Mouse (Mus musculus) kidney, embryonic 16.5 days (tissue): ENCODE results near the gene Olfr243. TPM values are rescaled to one million over a fixed set of nuclear protein-coding genes. Genes with fewer than 3 reads are reported as not detected.
"Not testable (repeated sequence)": the region's sequence is repeated elsewhere in the genome, so short reads cannot be mapped to it uniquely, and the experiment has no call there.

Source experiments
- ATAC-seq: fragments of 200-750 bp; cut with Nextera tagmentation; 2 replicates; pipeline ENCODE4 v1.8.0; 2017; ENCODE audit warnings: moderate TSS enrichment; ENCODE audit not compliant: low FRiP score, low TSS enrichment
- H3K27ac ChIP-seq: fragments of 300-500 bp; sonication (generic); 2 replicates; pipeline ENCODE4 v1.5.1; 2014; ENCODE audit warnings: low read length
- H3K27me3 ChIP-seq: fragments of 300-500 bp; sonication (generic); 2 replicates; pipeline ENCODE4 v1.6.1; 2014; ENCODE audit warnings: low read length, control low read depth, mixed read lengths; ENCODE audit not compliant: insufficient read depth
- H3K36me3 ChIP-seq: fragments of 300-500 bp; sonication (generic); 2 replicates; pipeline ENCODE4 v1.6.1; 2014; ENCODE audit warnings: low read length, control low read depth, mixed read lengths; ENCODE audit not compliant: insufficient read depth
- H3K4me1 ChIP-seq: fragments of 300-500 bp; sonication (generic); 2 replicates; pipeline ENCODE4 v1.6.1; 2014; ENCODE audit warnings: low read length, control low read depth, mixed read lengths; ENCODE audit not compliant: insufficient read depth
- H3K4me2 ChIP-seq: fragments of 300-500 bp; sonication (generic); replicated peaks from 2 replicates; pipeline ENCODE4 v1.6.1; 2014; ENCODE audit warnings: low read depth, low read length
- H3K4me3 ChIP-seq: fragments of 300-500 bp; sonication (generic); 2 replicates; pipeline ENCODE4 v1.5.1; 2014; ENCODE audit warnings: mild to moderate bottlenecking, low read length
- H3K9ac ChIP-seq: fragments of 300-500 bp; sonication (generic); replicated peaks from 2 replicates; pipeline ENCODE4 v1.6.1; 2014; ENCODE audit warnings: low read length
- H3K9me3 ChIP-seq: fragments of 300-500 bp; sonication (generic); 2 replicates; pipeline ENCODE4 v1.6.1; 2016; ENCODE audit warnings: low read length, control low read depth
- WGBS: fragments of 180-500 bp; shearing (Covaris S2); extraction: QIAGEN DNeasy Blood & Tissue Kit; methylation state at CpG from one replicate; pipeline ENCODE4 v1.1.7; 2014; 5-methylcytosine and 5-hydroxymethylcytosine counted together
- polyA plus RNA-seq: library from polyadenylated mRNA; unstranded; fragments of >200 nt; fragmentation: Nextera tagmentation; extraction: Ambion mirVana; gene quantifications from 2 replicates; pipeline ENCODE4 v1.2.1, GENCODE M21; 2015

Olfr243 gene
- not detected in 2 replicates for polyA plus RNA-seq

- Histone ChIP-seq H3K4me2 (no peak within 1 kb of the TSS), H3K9me3 (no peaks in the 10 kb centered on the region), H3K27me3 (no peaks in the 10 kb centered on the region), H3K27ac (no peak within 1 kb of the TSS), H3K4me1 (no peaks in the 10 kb centered on the region), H3K36me3 (no peaks in the 10 kb centered on the region), H3K4me3 (no peak within 1 kb of the TSS), H3K9ac (no peak within 1 kb of the TSS)
- ATAC-seq: no peak
Observed at GRCm38 (mm10) chr7:103714371-103714770, at the start of gene Olfr243. Gene Olfr243 (plus strand): TSS chr7:103714671.

- no peak within 1 kb of the TSS for H3K9ac ChIP-seq
Observed at GRCm38 (mm10) chr7:103671091-103671490, 43.4 kb upstream of the Olfr243 start, which contains the start of gene Olfr624. Gene Olfr624 (minus strand): TSS chr7:103671191.

GRCm38 (mm10) chr7:103682420-103682819 lies 32.1 kb upstream of the Olfr243 start, which contains the start of gene Olfr625-ps1:
Gene Olfr625-ps1 (plus strand): TSS chr7:103682720.
- Histone ChIP-seq H3K4me2 (no peak within 1 kb of the TSS), H3K9ac (no peak within 1 kb of the TSS), H3K27ac (no peak within 1 kb of the TSS), H3K4me1 (no peaks in the 10 kb centered on the region), H3K36me3 (no peaks in the 10 kb centered on the region), H3K27me3 (no peaks in the 10 kb centered on the region), H3K9me3 (no peaks in the 10 kb centered on the region), H3K4me3 (no peak within 1 kb of the TSS)
- ATAC-seq: no peak

More at GRCm38 (mm10) chr7:103671091-103671490, 43.4 kb upstream of the Olfr243 start, which contains the start of gene Olfr624:
- Histone ChIP-seq H3K27me3 (no peaks in the 10 kb centered on the region), H3K4me2 (no peak within 1 kb of the TSS), H3K4me3 (no peak within 1 kb of the TSS), H3K9me3 (no peaks in the 10 kb centered on the region), H3K27ac (no peak within 1 kb of the TSS), H3K4me1 (no peaks in the 10 kb centered on the region), H3K36me3 (no peaks in the 10 kb centered on the region)
- WGBS: 84% methylated on average over 2 of the region's 2 CpGs
- no peak for ATAC-seq

GRCm38 (mm10) chr7:103699469-103699868 lies 15.0 kb upstream of the Olfr243 start:
- H3K4me2 ChIP-seq: no peak overlapping the region
- no peak overlapping the region for H3K27ac ChIP-seq
- H3K36me3 ChIP-seq: no peaks in the 10 kb centered on the region
- no peak overlapping the region for H3K4me3 ChIP-seq
- no peak for ATAC-seq
- no peak overlapping the region for H3K9ac ChIP-seq
- 89% methylated on average over 4 of the region's 4 CpGs for WGBS
- H3K4me1 ChIP-seq: no peaks in the 10 kb centered on the region
- H3K27me3 ChIP-seq: no peaks in the 10 kb centered on the region
- H3K9me3 ChIP-seq: no peaks in the 10 kb centered on the region

- H3K27ac ChIP-seq: no peak overlapping the region
- H3K27me3 ChIP-seq: no peaks in the 10 kb centered on the region
- H3K4me1 ChIP-seq: no peaks in the 10 kb centered on the region
- no peak overlapping the region for H3K9ac ChIP-seq
- WGBS: 20% methylated on average over 2 of the region's 2 CpGs
- no peaks in the 10 kb centered on the region for H3K36me3 ChIP-seq
- H3K9me3 ChIP-seq: no peaks in the 10 kb centered on the region
- H3K4me3 ChIP-seq: no peak overlapping the region
- H3K4me2 ChIP-seq: no peak overlapping the region
- no peak for ATAC-seq
Observed at GRCm38 (mm10) chr7:103712024-103712423, 2.4 kb upstream of the Olfr243 start.

GRCm38 (mm10) chr7:103716398-103716797 lies 1.9 kb downstream of the Olfr243 start:
- not testable (repeated sequence) for H3K4me1 ChIP-seq, H3K9ac ChIP-seq, H3K4me3 ChIP-seq, H3K27me3 ChIP-seq, H3K9me3 ChIP-seq, H3K4me2 ChIP-seq, ATAC-seq, H3K27ac ChIP-seq, H3K36me3 ChIP-seq
- 93% methylated on average over 1 of the region's 1 CpGs for WGBS

GRCm38 (mm10) chr7:103730074-103730473 lies 15.6 kb downstream of the Olfr243 start, which contains the start of gene Olfr628:
Gene Olfr628 (plus strand): TSS chr7:103730374.
- H3K27me3 ChIP-seq: no peaks in the 10 kb centered on the region
- H3K27ac ChIP-seq: no peak within 1 kb of the TSS
- H3K36me3 ChIP-seq: no peaks in the 10 kb centered on the region
- no peak within 1 kb of the TSS for H3K4me3 ChIP-seq
- H3K4me2 ChIP-seq: no peak within 1 kb of the TSS
- no peak within 1 kb of the TSS for H3K9ac ChIP-seq
- 91% methylated on average over 1 of the region's 1 CpGs for WGBS
- no peak for ATAC-seq
- no peaks in the 10 kb centered on the region for H3K4me1 ChIP-seq
- H3K9me3 ChIP-seq: no peaks in the 10 kb centered on the region

GRCm38 (mm10) chr7:103744843-103745242 lies 30.4 kb downstream of the Olfr243 start, which contains the start of gene Olfr629:
Gene Olfr629 (minus strand): TSS chr7:103744943.
- H3K27me3 ChIP-seq: no peaks in the 10 kb centered on the region
- no peak for ATAC-seq

GRCm38 (mm10) chr7:103757233-103757632 lies 42.8 kb downstream of the Olfr243 start, which contains the start of gene Olfr630:
Gene Olfr630 (minus strand): TSS chr7:103757333.
- H3K4me1 ChIP-seq: no peaks in the 10 kb centered on the region
- no peak within 1 kb of the TSS for H3K27ac ChIP-seq
- no peak within 1 kb of the TSS for H3K9ac ChIP-seq
- no peak within 1 kb of the TSS for H3K4me2 ChIP-seq
- H3K9me3 ChIP-seq: no peaks in the 10 kb centered on the region
- 49% methylated on average over 2 of the region's 2 CpGs for WGBS
- no peak for ATAC-seq
- H3K27me3 ChIP-seq: no peaks in the 10 kb centered on the region
- no peaks in the 10 kb centered on the region for H3K36me3 ChIP-seq
- no peak within 1 kb of the TSS for H3K4me3 ChIP-seq

More at GRCm38 (mm10) chr7:103744843-103745242, 30.4 kb downstream of the Olfr243 start, which contains the start of gene Olfr629:
- H3K9ac ChIP-seq: no peak within 1 kb of the TSS
- no peaks in the 10 kb centered on the region for H3K9me3 ChIP-seq
- H3K4me3 ChIP-seq: no peak within 1 kb of the TSS
- H3K27ac ChIP-seq: no peak within 1 kb of the TSS
- H3K4me1 ChIP-seq: no peaks in the 10 kb centered on the region
- H3K36me3 ChIP-seq: no peaks in the 10 kb centered on the region
- WGBS: 84% methylated on average over 2 of the region's 2 CpGs
- no peak within 1 kb of the TSS for H3K4me2 ChIP-seq

- not testable (repeated sequence) for H3K9ac ChIP-seq, H3K27ac ChIP-seq, H3K9me3 ChIP-seq, H3K4me2 ChIP-seq, H3K4me1 ChIP-seq, H3K36me3 ChIP-seq, H3K27me3 ChIP-seq, ATAC-seq, H3K4me3 ChIP-seq
- 84% methylated on average over 6 of the region's 6 CpGs for WGBS
Observed at GRCm38 (mm10) chr7:103762212-103762611, 47.7 kb downstream of the Olfr243 start.
